Mouse (Mus musculus) layer of hippocampus, adult 2 months (tissue): Measurements from ENCODE around the gene Rasl11b. TPM values are rescaled to one million over a fixed set of nuclear protein-coding genes. Genes with fewer than 3 reads are reported as not detected.

ENCODE experiments used
- DNase-seq, 2 experiments: peaks; one replicate each; pipeline ENCODE4 v3.0.0; 2022; ENCODE audit warnings: low spot score in 2 of 2
- H3K27ac ChIP-seq: fragments of 200-600 bp; 2 replicates; pipeline ENCODE4 v1.8.1; 2022
- H3K4me3 ChIP-seq: fragments of 200-600 bp; 2 replicates; pipeline ENCODE4 v1.8.1; 2022; ENCODE audit warnings: mild to moderate bottlenecking
- CTCF ChIP-seq: fragments of 200-600 bp; conservative IDR thresholded peaks from 2 replicates; pipeline ENCODE4 v1.8.1; 2022; ENCODE audit warnings: antibody characterized with exemption, mild to moderate bottlenecking, moderate library complexity
- total RNA-seq, 2 experiments: library from RNA; stranded (reverse); gene quantifications; 2 replicates each; pipeline ENCODE4 v1.2.3; 2021

Rasl11b gene
- total RNA-seq, 2 experiments from 2014 or later, result 65.6 to 75.4 TPM

- Histone ChIP-seq H3K4me3 (no peak overlapping the region), H3K27ac (peak overlapping the region; percentile 14; the same call in 1 of the 2 replicates)
- no peak for TF ChIP-seq CTCF
- no peak for DNase-seq
These were observed 11.0 kb downstream of the Rasl11b start for GRCm38 (mm10) chr5:74206038-74206437.

GRCm38 (mm10) chr5:74206649-74207048, 11.6 kb downstream of the Rasl11b start:
- TF ChIP-seq CTCF, result no peak
- DNase-seq, result no peak
- H3K4me3 ChIP-seq, result no peak overlapping the region
- no peak overlapping the region for H3K27ac ChIP-seq

GRCm38 (mm10) chr5:74207209-74207608, 12.1 kb downstream of the Rasl11b start:
- TF ChIP-seq CTCF, result no peak
- Histone ChIP-seq H3K27ac (no peak overlapping the region), H3K4me3 (no peak overlapping the region)
- no peak for DNase-seq

GRCm38 (mm10) chr5:74208438-74208837, 13.4 kb downstream of the Rasl11b start:
- TF ChIP-seq CTCF, result no peak
- no peak overlapping the region for H3K4me3 ChIP-seq
- no peak overlapping the region for H3K27ac ChIP-seq
- DNase-seq, result no peak

- no peak for TF ChIP-seq CTCF
- Histone ChIP-seq H3K27ac (no peak overlapping the region), H3K4me3 (no peak overlapping the region)
- DNase-seq, result no peak
These were observed 14.6 kb downstream of the Rasl11b start for GRCm38 (mm10) chr5:74209640-74210039.

- H3K4me3 ChIP-seq, result no peak overlapping the region
- TF ChIP-seq CTCF, result no peak
- DNase-seq, result no peak
- no peak overlapping the region for H3K27ac ChIP-seq
These were observed 16.3 kb downstream of the Rasl11b start for GRCm38 (mm10) chr5:74211346-74211745.

GRCm38 (mm10) chr5:74214501-74215110, 19.5 kb downstream of the Rasl11b start:
- no peak for TF ChIP-seq CTCF
- no peak for DNase-seq
- no peak overlapping the region for H3K27ac ChIP-seq
- H3K4me3 ChIP-seq, result no peak overlapping the region

GRCm38 (mm10) chr5:74215125-74215524, 20.0 kb downstream of the Rasl11b start:
- no peak for DNase-seq
- Histone ChIP-seq H3K27ac (no peak overlapping the region; the same call in 1 of the 2 replicates), H3K4me3 (no peak overlapping the region)
- no peak for TF ChIP-seq CTCF

GRCm38 (mm10) chr5:74218524-74218923, 23.4 kb downstream of the Rasl11b start:
- H3K4me3 ChIP-seq, result no peak overlapping the region
- no peak overlapping the region for H3K27ac ChIP-seq
- no peak for DNase-seq
- TF ChIP-seq CTCF, result no peak

- Histone ChIP-seq H3K4me3 (no peak overlapping the region), H3K27ac (no peak overlapping the region)
- TF ChIP-seq CTCF, result no peak
- no peak for DNase-seq
These were observed 27.5 kb downstream of the Rasl11b start for GRCm38 (mm10) chr5:74222626-74223025.

GRCm38 (mm10) chr5:74224480-74224879, 29.4 kb downstream of the Rasl11b start:
- Histone ChIP-seq H3K27ac (no peak overlapping the region), H3K4me3 (no peak overlapping the region)
- DNase-seq, result no peak
- TF ChIP-seq CTCF, result no peak

- Histone ChIP-seq H3K4me3 (no peak overlapping the region), H3K27ac (no peak overlapping the region)
- no peak for TF ChIP-seq CTCF
- DNase-seq, result no peak
These were observed 31.1 kb downstream of the Rasl11b start for GRCm38 (mm10) chr5:74226183-74226582.

- TF ChIP-seq CTCF, result no peak
- no peak overlapping the region for H3K27ac ChIP-seq
These were observed 32.3 kb downstream of the Rasl11b start for GRCm38 (mm10) chr5:74227352-74227751.

GRCm38 (mm10) chr5:74228938-74229337, 33.9 kb downstream of the Rasl11b start:
- no peak overlapping the region for H3K27ac ChIP-seq
- H3K4me3 ChIP-seq, result no peak overlapping the region
- no peak for DNase-seq
- no peak for TF ChIP-seq CTCF

More at GRCm38 (mm10) chr5:74227352-74227751, 32.3 kb downstream of the Rasl11b start:
- DNase-seq, result no peak
- H3K4me3 ChIP-seq, result no peak overlapping the region
